Mouse (Mus musculus) gastrocnemius, postnatal 14 days (tissue): ENCODE data around the gene Calhm1. TPM values are rescaled to one million over a fixed set of nuclear protein-coding genes. Genes with fewer than 3 reads are reported as not detected.
A peak's percentile ranks its signal among the peaks of the same experiment; 100 is the strongest.
"Not testable (repeated sequence)": the region's sequence is repeated elsewhere in the genome, so short reads cannot be mapped to it uniquely, and the experiment has no call there.

Experiments
- DNase-seq: peaks from one replicate; pipeline ENCODE4 v3.0.0; 2021; ENCODE audit warnings: mixed read lengths
- intact Hi-C: fragments of 180-260 bp; cut with DNase I; formaldehyde crosslinking; loops from one replicate; pipeline ENCODE4 v1.15.1; 2025; ENCODE audit warnings: low total_unique reads
- total RNA-seq, 2 experiments: library from RNA; stranded (reverse); gene quantifications; 2 replicates each; pipeline ENCODE4 v1.2.3; 2021

The Calhm1 gene
- total RNA-seq, 2 experiments from 2014 or later: not detected

- no peak for DNase-seq
- intact Hi-C loops: no loop called here
Measured at GRCm38 (mm10) chr19:47161669-47162068, 17.6 kb upstream of the Calhm1 start.

DNA sequence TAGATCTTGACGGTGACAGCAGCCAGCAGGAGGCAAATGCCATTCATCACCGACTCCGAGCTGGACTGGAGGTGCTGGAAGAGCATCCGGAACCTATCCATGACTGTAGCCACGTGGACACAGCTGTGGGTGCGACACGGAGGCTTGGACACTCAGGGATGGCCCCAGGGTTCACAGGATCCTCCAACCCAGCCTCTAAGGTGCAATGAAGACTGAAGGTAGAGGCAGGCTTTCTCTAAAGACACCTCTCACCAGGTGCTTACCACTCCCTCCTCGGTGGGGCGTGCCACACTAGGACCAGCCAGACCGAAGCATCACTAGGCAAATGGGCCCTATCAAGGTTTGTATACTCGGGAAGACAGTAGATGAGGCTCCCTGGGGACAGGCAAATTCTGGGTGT, 13.6 kb upstream of the Calhm1 start, which contains the start of gene Calhm3:
Gene Calhm3 (minus strand): TSS at position 101 of the 400 bp plus-strand sequence.
- intact Hi-C loops: no loop called here
- no peak for DNase-seq

GRCm38 (mm10) chr19:47153767-47154166, 9.7 kb upstream of the Calhm1 start:
- DNase-seq: no peak
- intact Hi-C loops: no loop called here

DNA sequence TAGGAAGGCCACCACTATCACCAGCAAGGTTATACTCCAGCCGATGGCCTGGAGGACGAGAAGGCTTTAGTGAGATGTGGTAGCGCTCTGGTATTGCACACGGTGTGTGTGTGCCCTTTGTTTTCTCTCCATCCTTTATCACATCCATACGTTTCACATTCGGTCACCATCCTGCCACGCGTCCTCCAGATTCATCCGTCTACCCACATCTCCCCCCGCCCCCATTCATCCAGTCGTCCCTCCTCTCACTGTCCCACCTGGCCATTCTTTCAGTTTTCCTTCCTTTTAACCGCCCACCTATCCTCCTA, 8.0 kb upstream of the Calhm1 start:
- intact Hi-C loops: no loop called here
- no peak for DNase-seq

GRCm38 (mm10) chr19:47151332-47152061, 7.4 kb upstream of the Calhm1 start:
- intact Hi-C loops: no loop called here
- DNase-seq: no peak

DNA sequence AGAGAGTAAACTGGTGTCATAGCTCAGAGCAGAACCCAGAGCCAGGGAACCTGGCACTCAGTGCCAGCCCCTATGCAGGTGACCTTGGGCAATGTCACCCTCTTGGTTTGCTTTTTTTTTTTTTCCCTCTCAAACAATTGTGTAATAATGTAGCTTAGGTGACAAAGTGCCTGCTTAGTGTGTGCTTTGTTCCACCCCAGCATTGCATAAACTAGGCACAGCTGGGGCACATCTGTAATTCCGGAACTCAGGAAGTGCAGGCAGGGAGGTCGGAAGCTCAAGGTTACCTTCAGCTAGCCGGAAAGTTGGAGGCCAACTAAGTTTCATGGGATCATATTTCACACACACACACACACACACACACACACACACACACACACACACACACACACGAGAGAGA, 5.8 kb upstream of the Calhm1 start:
- no peak for DNase-seq
- intact Hi-C loops: no loop called here

GRCm38 (mm10) chr19:47148267-47148847, 4.3 kb upstream of the Calhm1 start:
- no peak for DNase-seq
- intact Hi-C loops: no loop called here

DNA sequence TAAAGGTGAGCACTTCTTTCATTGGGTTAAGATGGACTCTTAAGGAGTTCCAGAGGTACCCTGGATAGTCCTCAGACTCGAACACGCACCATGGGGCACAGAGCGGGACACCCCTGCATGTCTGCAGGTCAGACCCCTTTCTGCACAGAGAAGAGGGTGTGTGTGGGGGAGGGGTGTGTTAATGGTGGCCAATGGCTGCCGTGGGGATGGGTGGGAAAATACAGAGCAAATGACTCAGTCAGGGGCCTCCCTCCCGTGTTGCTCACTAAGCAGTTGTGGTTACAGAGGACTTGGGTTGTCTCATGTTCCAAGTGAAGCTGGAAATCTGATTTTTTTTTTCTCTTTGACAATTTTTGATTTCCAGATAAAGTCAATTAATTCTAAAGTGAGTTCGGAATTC, 1.6 kb downstream of the Calhm1 start:
- no peak for DNase-seq
- intact Hi-C loops: no loop called here

DNA sequence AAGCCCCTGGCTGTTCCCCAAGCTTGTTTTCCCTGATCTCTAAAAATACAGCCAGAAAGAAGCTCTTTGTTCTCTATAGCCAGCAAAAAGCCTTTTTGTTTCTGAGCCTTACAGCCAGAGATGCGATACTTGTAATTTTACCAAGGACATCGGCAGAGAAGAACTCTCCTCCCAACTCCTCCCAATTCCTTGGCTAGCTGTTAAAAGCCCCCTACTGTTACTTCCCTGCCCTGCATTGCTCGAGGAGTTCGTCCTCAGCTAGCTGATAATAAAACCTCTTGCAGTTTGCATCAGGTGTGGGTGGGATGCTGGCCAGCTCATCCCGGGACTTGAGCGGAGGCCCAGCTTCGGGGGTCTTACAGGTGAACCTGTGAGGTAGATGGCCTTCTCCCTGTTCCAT, 4.4 kb downstream of the Calhm1 start:
- DNase-seq, intact Hi-C loops: not testable (repeated sequence)

GRCm38 (mm10) chr19:47137771-47138421, 6.2 kb downstream of the Calhm1 start, which contains the start of gene Calhm2:
Gene Calhm2, minus strand, starts transcription at chr19:47138294.
- intact Hi-C loops: no loop called here
- peak; percentile 73 for DNase-seq

DNA sequence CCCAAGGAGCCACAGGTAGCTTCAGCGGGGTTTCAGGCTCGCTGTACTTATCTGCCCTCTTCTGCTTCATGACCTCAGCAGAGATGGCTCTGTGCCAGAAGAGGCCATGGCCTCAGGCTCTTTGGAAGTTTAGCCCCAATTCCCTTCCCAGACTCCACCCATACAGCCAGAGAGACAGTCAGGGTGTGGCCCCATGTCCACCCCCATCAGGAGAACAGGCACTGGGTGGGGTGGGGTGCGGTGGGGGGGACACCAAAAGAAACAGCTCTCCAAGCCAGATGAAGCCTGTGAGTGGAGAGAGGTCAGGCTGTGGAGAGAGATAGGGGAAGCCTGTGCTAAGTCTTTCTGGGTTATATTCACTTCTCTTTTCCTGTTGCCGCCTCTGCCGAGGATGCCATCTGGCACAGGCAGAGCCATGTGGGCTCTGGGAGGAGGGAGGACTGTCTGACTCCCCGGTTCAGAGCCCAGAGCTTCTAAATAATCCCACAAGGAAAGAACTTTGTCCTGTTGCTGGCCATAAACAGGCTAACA, 6.9 kb downstream of the Calhm1 start:
- intact Hi-C loops: no loop called here
- DNase-seq: peak; percentile 73

DNA sequence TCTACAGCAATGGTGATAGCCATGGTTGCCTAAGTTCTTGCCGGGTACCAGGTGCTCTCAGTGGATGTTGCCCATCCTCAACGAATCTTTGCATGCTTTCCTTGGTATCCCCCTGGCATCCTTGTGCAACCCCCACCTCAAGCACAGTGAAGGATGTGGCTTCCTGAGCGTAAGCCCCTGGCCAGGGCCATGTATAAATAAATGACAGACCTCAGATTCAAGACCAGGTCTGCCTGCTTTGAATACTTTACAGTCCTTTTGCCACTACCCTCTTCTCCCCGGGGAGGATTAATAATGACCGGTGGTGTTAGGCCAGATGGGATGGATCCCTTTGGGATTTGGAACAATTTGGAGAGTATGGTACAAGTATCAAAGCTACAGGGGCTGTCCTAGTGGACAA, 7.9 kb downstream of the Calhm1 start:
- intact Hi-C loops: no loop called here
- no peak for DNase-seq

DNA sequence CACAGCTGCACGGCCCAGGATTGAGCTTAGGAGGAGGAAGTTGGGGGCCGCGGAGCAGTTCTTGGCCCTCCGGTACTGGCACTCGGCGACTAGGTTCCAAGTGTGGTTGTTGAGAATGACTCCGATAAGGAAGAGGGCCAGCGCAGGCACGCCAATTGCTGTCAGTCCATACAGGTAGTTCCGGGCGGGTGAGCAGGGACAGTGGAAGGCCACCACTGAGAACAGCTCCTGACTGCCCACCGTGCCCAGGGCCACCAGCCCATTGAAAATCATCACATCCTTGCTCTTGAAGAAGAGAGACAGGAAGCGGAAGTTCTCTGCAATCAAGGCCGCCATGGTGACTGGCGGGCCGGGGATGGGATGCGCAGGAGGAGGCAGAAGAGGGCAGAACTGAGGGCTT, 8.5 kb downstream of the Calhm1 start:
- intact Hi-C loops: no loop called here
- DNase-seq: no peak

- intact Hi-C loops: no loop called here
- no peak for DNase-seq
Measured at GRCm38 (mm10) chr19:47133161-47133560, 10.9 kb downstream of the Calhm1 start.

DNA sequence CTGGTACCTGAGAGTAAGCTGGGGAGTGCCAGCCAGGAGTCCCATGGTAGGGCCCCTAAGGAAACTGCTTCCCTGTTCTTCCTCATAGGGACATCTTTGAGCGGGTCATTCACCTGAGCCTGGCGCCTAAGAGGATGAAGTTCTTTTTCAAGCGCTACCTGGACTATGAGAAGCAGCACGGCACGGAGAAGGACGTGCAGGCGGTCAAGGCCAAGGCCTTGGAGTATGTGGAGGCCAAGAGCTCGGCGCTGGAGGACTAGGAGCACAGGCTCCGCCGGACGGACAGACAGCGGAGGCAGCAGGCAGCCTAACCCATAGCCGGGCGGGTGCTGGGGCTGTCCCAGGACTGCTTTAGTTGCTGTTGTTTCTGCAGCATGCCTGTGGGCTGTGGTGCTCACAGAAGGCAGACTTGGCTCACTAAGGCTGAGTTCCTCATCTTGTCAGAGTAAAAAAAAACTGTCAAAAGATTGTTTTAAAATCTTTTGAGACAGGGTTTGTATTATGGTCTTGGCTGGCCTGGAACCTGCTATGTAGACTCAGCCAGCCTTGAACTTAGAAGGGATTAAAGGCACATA, 13.4 kb downstream of the Calhm1 start:
- DNase-seq: no peak

GRCm38 (mm10) chr19:47128835-47129234, 15.2 kb downstream of the Calhm1 start:
- no peak for DNase-seq
- intact Hi-C loops: no loop called here

More for the DNA sequence above, 13.4 kb downstream of the Calhm1 start:
- intact Hi-C loops: no loop called here

GRCm38 (mm10) chr19:47128164-47128563, 15.9 kb downstream of the Calhm1 start:
- no peak for DNase-seq
- intact Hi-C loops: no loop called here

DNA sequence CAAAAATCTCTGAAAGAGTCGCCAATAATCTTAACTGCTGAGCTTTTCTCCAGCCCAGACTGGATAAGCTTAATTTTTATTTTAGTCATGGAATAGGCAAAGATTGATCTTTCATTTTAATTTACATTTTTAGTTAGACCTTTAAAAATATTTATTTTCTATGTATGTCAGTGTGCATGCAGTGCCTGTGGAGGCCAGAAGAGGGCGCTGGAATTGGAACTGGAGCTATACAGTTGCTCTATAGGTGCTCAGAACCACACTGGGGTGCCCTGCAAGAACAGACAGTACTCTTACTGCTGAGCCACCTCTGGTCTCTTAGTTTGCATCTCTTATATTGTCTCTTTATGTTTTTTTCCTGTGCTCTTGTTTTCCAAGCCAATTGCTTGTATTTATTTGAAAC, 21.3 kb downstream of the Calhm1 start:
- intact Hi-C loops: no loop called here
- no peak for DNase-seq

DNA sequence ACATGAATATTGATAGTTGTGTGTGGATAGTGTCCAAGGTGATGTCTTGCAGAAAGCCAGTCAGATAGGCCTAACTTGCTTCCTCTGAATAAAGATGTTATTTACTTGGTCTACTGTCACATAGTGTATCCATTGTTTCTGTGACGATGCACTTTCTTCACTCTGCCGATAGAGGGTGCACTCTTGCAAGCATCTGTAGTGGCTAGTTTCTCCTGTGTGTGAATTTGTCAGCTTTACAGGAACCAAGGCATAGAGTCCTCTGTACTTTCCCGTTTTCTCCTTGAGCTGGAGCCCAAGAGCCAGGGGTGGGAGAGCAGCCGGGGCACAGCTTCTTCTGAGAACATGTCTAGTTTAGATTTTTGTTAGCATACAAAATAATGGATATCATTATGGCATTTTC, 23.0 kb downstream of the Calhm1 start:
- DNase-seq: no peak
- intact Hi-C loops: no loop called here

DNA sequence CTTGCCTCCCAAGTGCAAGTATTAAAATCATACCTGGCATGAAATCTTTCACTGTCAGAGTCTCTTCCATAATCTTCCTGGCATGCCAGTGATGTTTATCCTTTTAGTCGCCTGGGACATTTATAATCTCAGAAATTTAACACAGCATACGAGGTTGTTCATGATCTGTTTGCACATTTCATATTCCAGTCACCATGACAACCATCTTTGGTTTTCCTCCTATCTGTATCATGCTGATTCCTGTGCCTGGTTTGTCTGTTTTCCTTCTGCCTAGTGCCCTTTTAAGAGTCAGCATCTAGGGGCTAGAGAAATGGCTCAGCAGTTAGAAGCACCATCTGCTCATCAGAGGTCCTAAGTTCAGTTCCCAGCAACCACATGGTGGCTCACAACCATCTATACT, 25.4 kb downstream of the Calhm1 start:
- no peak for DNase-seq
- intact Hi-C loops: loop anchor here (5.0 kb wide), 1 partner anchor 49 kb away; no protein-coding TSS in a partner anchor
